Mouse (Mus musculus) left cerebral cortex, adult 6 months (tissue): ENCODE measurements around the gene Hoxc9. TPM values are rescaled to one million over a fixed set of nuclear protein-coding genes. Genes with fewer than 3 reads are reported as not detected.

Experiments
- long read RNA-seq, 2 experiments: library from polyadenylated mRNA; unstranded; transcript quantifications; one replicate each; pipeline ENCODE4 v2.0.0; 2019 to 2020
- polyA plus RNA-seq: library from polyadenylated mRNA; unstranded; fragments of <200 nt; fragmentation: Nextera tagmentation; gene quantifications from 2 replicates; pipeline ENCODE4 v1.2.3, GENCODE M21; 2021

Hoxc9 gene
- polyA plus RNA-seq = not detected in 2 replicates
- long read RNA-seq, experiment 1 = 0 reads
- long read RNA-seq, experiment 2 = 0 reads

DNA sequence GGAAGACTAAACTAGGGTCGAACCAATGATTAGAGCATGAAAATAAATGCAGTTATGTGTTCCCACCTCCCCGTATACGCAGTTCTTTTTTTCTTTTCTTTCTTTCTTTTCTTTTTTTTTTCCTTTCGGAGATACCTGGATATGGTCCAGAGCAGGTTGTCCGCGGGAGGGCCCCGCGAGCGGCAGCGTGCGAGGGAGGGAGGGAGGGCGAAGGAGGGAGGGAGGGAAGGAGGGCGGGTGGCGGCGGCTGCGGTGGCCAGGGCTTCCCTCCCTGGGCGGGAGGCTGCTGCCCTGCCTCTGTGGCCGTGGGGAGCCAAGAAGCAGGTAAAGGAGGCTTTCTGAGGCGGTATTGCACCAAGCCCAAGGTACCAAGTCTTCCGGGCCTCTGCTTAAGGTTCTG lies at the start of gene Hoxc9:
Hoxc9 (plus strand) TSS at position 269 of the 400 bp plus-strand sequence.

GRCm38 (mm10) chr15:102936279-102936972 lies 39.8 kb upstream of the Hoxc9 start, which contains the start of gene Hoxc12:
Hoxc12 (plus strand) TSS chr15:102936757.

GRCm38 (mm10) chr15:102954192-102955006 lies 21.8 kb upstream of the Hoxc9 start, which contains the start of gene Hoxc11:
Hoxc11 (plus strand) TSS chr15:102954427.

DNA sequence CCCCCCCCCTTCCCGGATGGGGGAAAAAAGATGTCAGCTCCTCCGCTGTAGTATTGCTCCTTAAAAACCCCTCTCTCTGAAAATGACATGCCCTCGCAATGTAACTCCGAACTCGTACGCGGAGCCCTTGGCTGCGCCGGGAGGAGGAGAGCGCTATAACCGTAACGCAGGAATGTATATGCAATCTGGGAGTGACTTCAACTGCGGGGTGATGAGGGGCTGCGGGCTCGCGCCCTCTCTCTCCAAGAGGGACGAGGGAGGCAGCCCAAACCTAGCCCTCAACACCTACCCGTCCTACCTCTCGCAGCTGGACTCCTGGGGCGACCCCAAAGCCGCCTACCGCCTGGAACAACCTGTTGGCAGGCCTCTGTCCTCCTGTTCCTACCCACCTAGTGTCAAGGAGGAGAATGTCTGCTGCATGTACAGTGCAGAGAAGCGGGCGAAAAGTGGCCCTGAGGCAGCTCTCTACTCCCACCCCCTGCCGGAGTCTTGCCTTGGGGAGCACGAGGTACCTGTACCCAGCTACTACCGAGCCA lies 9.4 kb upstream of the Hoxc9 start, which contains the start of gene Hoxc10:
Hoxc10 (plus strand) TSS at position 21 of the 536 bp plus-strand sequence.

DNA sequence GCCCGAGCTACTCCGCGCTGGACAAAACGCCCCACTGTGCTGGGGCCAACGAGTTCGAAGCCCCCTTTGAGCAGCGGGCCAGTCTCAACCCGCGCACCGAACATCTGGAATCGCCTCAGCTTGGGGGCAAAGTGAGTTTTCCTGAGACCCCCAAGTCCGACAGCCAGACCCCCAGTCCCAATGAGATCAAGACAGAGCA lies 9.0 kb upstream of the Hoxc9 start, which contains the start of gene Hoxc5:
Hoxc5 (plus strand) TSS at position 132 of the 199 bp plus-strand sequence.

DNA sequence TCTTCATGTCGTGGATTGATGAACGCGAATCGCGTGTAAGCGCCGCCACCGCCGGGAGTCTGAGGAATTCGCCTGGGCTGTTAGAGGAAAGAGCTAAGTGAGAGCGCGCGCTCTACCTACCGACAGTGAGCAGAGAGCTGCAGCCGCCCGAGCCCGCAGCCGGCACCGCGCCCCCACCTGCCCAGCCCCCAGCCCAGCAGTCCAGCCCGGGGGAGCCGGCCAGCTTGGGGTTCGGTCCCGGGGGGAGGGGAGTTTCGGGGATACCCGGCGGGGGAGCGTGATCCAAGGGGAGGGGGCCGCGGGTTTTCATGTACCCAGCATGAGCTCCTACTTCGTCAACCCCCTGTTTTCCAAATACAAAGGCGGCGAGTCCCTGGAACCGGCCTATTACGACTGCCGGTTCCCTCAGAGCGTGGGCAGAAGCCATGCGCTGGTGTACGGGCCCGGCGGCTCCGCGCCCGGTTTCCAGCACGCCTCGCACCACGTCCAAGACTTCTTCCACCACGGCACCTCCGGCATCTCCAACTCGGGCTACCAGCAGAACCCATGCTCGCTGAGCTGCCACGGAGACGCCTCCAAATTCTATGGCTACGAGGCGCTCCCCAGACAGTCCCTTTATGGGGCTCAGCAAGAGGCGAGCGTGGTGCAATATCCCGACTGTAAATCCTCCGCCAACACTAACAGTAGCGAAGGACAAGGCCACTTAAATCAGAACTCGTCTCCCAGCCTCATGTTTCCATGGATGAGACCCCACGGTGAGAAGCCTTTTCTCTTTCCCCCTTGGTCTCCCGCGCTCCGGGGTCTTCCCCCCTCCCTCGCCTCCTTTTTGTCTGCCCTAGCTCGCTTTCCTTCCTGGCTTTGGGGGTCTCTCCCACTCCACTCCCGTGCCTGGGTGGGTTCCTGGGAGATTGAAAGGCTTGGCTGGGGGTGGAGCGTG lies 14.5 kb downstream of the Hoxc9 start, which contains the start of gene Hoxc8:
Hoxc8 (plus strand) TSS at position 147 of the 937 bp plus-strand sequence.

DNA sequence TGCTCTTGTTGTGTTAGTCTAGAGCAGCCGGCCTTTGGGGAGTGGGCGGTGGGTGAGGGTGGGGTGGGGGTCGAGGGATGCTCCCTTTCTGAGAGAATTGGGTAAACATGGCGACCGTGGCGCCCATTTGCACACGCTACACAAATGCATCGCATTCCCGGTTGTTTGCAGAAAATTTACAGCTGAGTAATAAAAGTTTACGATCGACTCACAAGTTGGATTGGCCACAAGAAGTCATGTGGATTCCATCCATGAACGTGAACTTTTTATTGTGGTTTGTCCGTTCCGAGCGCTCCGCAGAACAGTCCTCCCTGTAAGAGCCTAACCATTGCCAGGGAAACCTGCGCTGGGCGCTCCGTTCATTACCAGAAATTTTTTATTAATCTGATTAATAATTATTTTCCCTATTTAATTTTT lies 21.7 kb downstream of the Hoxc9 start, which contains the start of gene Hoxc6:
Hoxc6 (plus strand) TSS at position 319 of the 417 bp plus-strand sequence.

DNA sequence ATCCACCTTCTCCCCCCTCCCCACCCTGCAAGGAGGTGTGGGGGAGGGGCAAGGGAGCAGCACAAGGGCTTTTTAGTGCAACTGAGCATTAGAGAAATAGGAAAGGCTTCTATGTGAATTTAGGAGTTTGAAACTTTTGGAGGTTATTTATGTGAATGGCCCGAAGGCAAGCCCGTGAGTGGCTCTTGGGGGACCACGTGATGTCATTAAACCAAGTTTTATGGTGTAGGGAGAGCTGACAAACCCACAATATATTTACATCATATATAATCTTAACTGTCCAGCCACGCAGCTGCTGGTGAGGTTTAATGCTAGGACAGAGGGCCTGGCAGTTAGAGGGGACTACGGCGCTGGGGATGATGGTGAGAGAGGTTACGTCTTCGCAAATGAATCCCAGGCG lies 42.4 kb downstream of the Hoxc9 start, which contains the start of gene Hoxc4:
Hoxc4 (plus strand) TSS at position 299 of the 400 bp plus-strand sequence.

Other genes starting within 250 kb of the Hoxc9 start
- not detected in 2 replicates for gene Hoxc13, start 55.3 kb upstream of the Hoxc9 start, polyA plus RNA-seq
- not detected in 2 replicates for gene Hoxc12, start 39.7 kb upstream of the Hoxc9 start, polyA plus RNA-seq
- not detected in 2 replicates for gene Hoxc11, start 22.0 kb upstream of the Hoxc9 start, polyA plus RNA-seq
- gene Hoxc10, start 9.6 kb upstream of the Hoxc9 start, polyA plus RNA-seq = not detected in 2 replicates
- gene Hoxc5, start 9.0 kb upstream of the Hoxc9 start, polyA plus RNA-seq = not detected in 2 replicates
- not detected in 2 replicates for gene Hoxc8, start 14.2 kb downstream of the Hoxc9 start, polyA plus RNA-seq
- gene Hoxc6, start 21.8 kb downstream of the Hoxc9 start, polyA plus RNA-seq = not detected in 2 replicates
- gene Hoxc4, start 42.5 kb downstream of the Hoxc9 start, polyA plus RNA-seq = not detected in 2 replicates
- gene Smug1, start 190.7 kb downstream of the Hoxc9 start, polyA plus RNA-seq = 7.0 and 8.6 TPM in 2 replicates